Mouse (Mus musculus): ENCODE measurements around the gene Vpreb3.

DNA sequence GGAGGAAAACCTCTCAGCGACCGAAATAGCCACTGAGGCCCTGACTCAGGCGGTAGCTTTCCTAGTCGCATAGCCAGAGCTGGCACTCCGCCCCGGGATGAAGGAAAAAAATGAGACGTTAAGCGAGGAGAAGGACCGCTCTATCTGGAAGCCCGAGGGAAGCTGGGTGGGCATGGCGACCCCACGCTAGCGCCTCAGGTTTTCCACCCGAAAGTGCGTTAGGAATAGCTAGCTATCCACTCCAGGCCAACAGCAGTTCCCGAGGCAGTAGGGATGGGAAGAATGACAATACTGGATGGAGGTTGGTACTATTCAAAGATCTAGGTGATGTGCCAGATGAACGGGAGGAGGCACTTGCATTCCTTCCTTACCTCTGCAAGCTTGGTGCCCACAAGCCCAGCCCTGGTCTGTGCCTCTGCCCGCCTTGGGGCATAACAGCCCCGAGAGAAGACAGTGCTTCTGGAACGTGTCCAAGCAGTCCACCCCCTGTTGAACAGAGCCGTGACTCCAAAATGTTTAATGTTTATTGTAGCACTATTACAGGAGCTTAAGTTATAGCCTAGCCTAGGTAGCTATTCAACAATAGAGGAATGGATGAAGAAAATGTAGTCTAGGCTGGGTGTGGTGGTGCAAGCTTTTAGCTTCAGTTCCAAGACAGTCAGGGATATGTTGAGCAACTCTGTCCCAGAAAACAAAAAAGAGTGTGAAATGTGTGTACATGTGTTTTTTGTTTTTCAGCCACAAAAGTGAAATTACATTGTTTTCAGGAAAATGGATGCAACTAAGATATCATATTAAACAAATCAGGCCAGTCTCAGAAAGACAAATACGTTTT, 20.9 kb upstream of the Vpreb3 start:
- no peak for TF ChIP-seq CTCF (IDR thresholded peaks at IDR 0.05; ENCODE audit: low read depth)
- no peak for TF ChIP-seq EP300 (IDR thresholded peaks at IDR 0.05; ENCODE audit: low read depth)

Measured in liver, postnatal 0 days (tissue).